Mouse (Mus musculus) testis, adult 2 months (tissue): Measurements from ENCODE around the gene Fam3b.

Source experiments
- CTCF ChIP-seq: fragments of 200-500 bp; IDR thresholded peaks from 2 replicates; pipeline ENCODE4 v1.5.1; 2012; ENCODE audit warnings: low read depth, mild to moderate bottlenecking, inconsistent platforms, low read length, moderate library complexity; ENCODE audit not compliant: control insufficient read depth, insufficient read depth, insufficient replicate concordance
- POLR2A ChIP-seq: fragments of 200-500 bp; IDR thresholded peaks from 2 replicates; pipeline ENCODE4 v1.6.1; 2012; ENCODE audit warnings: low read depth, mild to moderate bottlenecking, inconsistent platforms, low read length, moderate library complexity; ENCODE audit not compliant: control insufficient read depth

DNA sequence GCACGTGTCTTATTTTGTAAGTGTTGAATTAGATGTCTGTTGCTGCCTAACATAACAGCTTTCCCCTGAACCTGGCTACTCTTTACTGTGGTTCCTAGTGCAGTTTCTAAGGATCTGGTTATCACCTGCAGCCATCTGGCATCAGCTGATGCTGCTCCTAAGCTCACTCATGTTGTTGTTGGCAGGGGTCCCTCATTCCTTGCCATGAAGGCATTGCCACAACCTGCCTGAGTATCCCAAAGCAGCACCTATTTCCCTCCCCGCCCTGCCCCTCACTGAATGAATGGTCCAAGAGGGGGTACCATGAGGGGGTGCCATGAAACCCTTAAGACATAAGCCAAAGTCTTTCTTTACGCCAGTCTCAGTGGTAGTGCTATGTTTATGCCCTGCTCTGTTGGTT, 86.6 kb downstream of the Fam3b start:
- no peak for TF ChIP-seq CTCF
- no peak for TF ChIP-seq POLR2A
